Mouse (Mus musculus) retina, postnatal 1 day (tissue): Measurements from ENCODE around the gene Tff2.

ENCODE experiments used
- DNase-seq: peaks from one replicate; pipeline ENCODE4 v3.0.0-alpha.2; 2012

The Tff2 gene

GRCm38 (mm10) chr17:31134913-31135312 lies 9.2 kb downstream of the Tff2 start:
- no peak for DNase-seq

GRCm38 (mm10) chr17:31133776-31134175 lies 10.3 kb downstream of the Tff2 start:
- DNase-seq, result no peak

GRCm38 (mm10) chr17:31131269-31131821 lies 12.7 kb downstream of the Tff2 start:
- DNase-seq, result no peak

- DNase-seq, result peak; percentile 23
These were observed 14.6 kb downstream of the Tff2 start, which contains the start of gene Tff3 for GRCm38 (mm10) chr17:31129452-31129851. Tff3 (minus strand) TSS chr17:31129646.

- DNase-seq, result no peak
These were observed 15.3 kb downstream of the Tff2 start for GRCm38 (mm10) chr17:31128708-31129318.

GRCm38 (mm10) chr17:31125548-31126266 lies 18.4 kb downstream of the Tff2 start:
- DNase-seq, result peak; percentile 79

- DNase-seq, result peak; percentile 79
These were observed 22.1 kb downstream of the Tff2 start for GRCm38 (mm10) chr17:31121975-31122374.

GRCm38 (mm10) chr17:31119429-31119828 lies 24.7 kb downstream of the Tff2 start:
- peak; percentile 86 for DNase-seq

- no peak for DNase-seq
These were observed 26.1 kb downstream of the Tff2 start for GRCm38 (mm10) chr17:31117946-31118345.

GRCm38 (mm10) chr17:31116063-31116462 lies 28.0 kb downstream of the Tff2 start:
- DNase-seq, result no peak

GRCm38 (mm10) chr17:31113191-31113856 lies 30.8 kb downstream of the Tff2 start:
- DNase-seq, result no peak

- no peak for DNase-seq
These were observed 35.7 kb downstream of the Tff2 start for GRCm38 (mm10) chr17:31108388-31108787.

GRCm38 (mm10) chr17:31103823-31104222 lies 40.3 kb downstream of the Tff2 start:
- DNase-seq, result no peak

GRCm38 (mm10) chr17:31103007-31103570 lies 41.0 kb downstream of the Tff2 start:
- no peak for DNase-seq

- DNase-seq, result no peak
These were observed 45.3 kb downstream of the Tff2 start for GRCm38 (mm10) chr17:31098788-31099187.

GRCm38 (mm10) chr17:31096893-31097292 lies 47.2 kb downstream of the Tff2 start:
- DNase-seq, result no peak

GRCm38 (mm10) chr17:31095570-31095969 lies 48.5 kb downstream of the Tff2 start:
- no peak for DNase-seq

- no peak for DNase-seq
These were observed 49.3 kb downstream of the Tff2 start for GRCm38 (mm10) chr17:31094781-31095180.
